ENCODE assay signal across 2 mouse cellular contexts in genomic region chr1:191516351-191516750, GRCm38 (mm10). TPM values are rescaled to one million over a fixed set of nuclear protein-coding genes. Genes with fewer than 3 reads are reported as not detected.
DNase-seq lines count a peak whose midpoint lies in the region; ATAC-seq lines count a peak whose summit lies in the region.
"Not testable (repeated sequence)": the region's sequence is repeated elsewhere in the genome, so short reads cannot be mapped to it uniquely, and the experiment has no call there.

No protein-coding gene starts in this region.

- WGBS in midbrain, embryonic 11.5 days = 89% methylated on average over 2 of the region's 2 CpGs

- H3K27ac ChIP-seq in midbrain, embryonic 11.5 days (ENCODE audit: low read depth, low read length) = not testable (repeated sequence)

- H3K9ac ChIP-seq in midbrain, embryonic 11.5 days (ENCODE audit: low read length) = not testable (repeated sequence)

- not testable (repeated sequence) for H3K36me3 ChIP-seq in midbrain, embryonic 11.5 days (ENCODE audit: control insufficient read depth, insufficient read depth, low read length)

- not testable (repeated sequence) for H3K9me3 ChIP-seq in midbrain, embryonic 11.5 days (ENCODE audit: control insufficient read depth, low read length)

- H3K4me1 ChIP-seq in midbrain, embryonic 11.5 days (ENCODE audit: control insufficient read depth, insufficient read depth, low read length) = not testable (repeated sequence)

- peak; percentile 62 for DNase-seq in heart, adult 11 months
- DNase-seq in midbrain, embryonic 11.5 days (ENCODE audit: low spot score, missing footprints) = peak; percentile 59

- H3K4me3 ChIP-seq in midbrain, embryonic 11.5 days (ENCODE audit: low read depth, low read length) = not testable (repeated sequence)

- not testable (repeated sequence) for H3K27me3 ChIP-seq in midbrain, embryonic 11.5 days (ENCODE audit: control insufficient read depth, insufficient read depth, low read length)

- not testable (repeated sequence) for ATAC-seq in midbrain, embryonic 11.5 days (ENCODE audit: low FRiP score)

- H3K4me2 ChIP-seq in midbrain, embryonic 11.5 days = not testable (repeated sequence)

RNA-seq across cellular contexts. Expression of gene Dtl, which starts 59.0 kb away (rescaled TPM):
- 67.9 and 71.5 TPM in 2 replicates for polyA plus RNA-seq in midbrain, embryonic 11.5 days (2014; fragmentation: Nextera tagmentation; extraction: Ambion mirVana)

RNA-seq across cellular contexts. Expression of gene Ints7, which starts 59.1 kb away (rescaled TPM):
- 54.4 and 55.2 TPM in 2 replicates for polyA plus RNA-seq in midbrain, embryonic 11.5 days (2014; fragmentation: Nextera tagmentation; extraction: Ambion mirVana)
